26 mouse cellular contexts compared by ENCODE assay signal in the genomic region with DNA sequence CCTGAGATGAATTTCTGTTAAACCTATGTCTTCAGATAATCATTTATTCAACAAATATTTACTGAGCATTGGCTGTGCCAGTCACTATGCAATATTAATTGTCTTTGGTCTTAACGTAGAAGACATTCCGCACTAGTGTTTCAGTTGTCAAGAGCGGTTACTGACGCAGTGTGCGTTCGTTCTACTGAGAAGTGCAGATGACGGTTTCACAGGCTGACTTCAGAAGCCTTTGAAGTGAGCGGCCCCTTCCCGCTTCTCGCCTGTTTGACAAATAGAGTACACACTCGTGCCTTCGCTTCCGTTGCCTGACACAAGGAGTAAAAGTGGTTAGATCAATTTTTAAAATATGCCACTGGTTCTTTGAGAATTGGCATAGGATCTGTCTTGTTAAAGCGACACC.
DNase-seq lines count a peak whose midpoint lies in the region; ATAC-seq and TF ChIP-seq lines count a peak whose summit lies in the region.
"Had no signal": no experiment of that assay in that cellular context is flagged by ENCODE, and none has a peak within 500 bp of the region (broad histone marks: within the 10 kb centered on the region; RNA-seq: fewer than 3 reads in every experiment).

No protein-coding gene starts in this region.

- H3K4me1 ChIP-seq in intestine, embryonic 15.5 days (replicated peaks): peaks cover 25% of the 10 kb centered on the region
- H3K4me1 ChIP-seq in intestine, embryonic 16.5 days (ENCODE audit: control insufficient read depth, insufficient read depth, low read length): peaks cover 25% of the 10 kb centered on the region
- peaks cover 13% of the 10 kb centered on the region for H3K4me1 ChIP-seq in midbrain, embryonic 13.5 days (replicated peaks)
- no peaks in the 10 kb centered on the region for H3K4me1 ChIP-seq in midbrain, embryonic 11.5 days (ENCODE audit: control insufficient read depth, insufficient read depth, low read length)
- H3K4me1 ChIP-seq in intestine, postnatal 0 days (replicated peaks; ENCODE audit: control insufficient read depth, insufficient read depth, low read length): 0 out of 2 replicates have a peak, but pooled peaks cover 5% of the 10 kb centered on the region
- H3K4me1 ChIP-seq: forebrain, embryonic 15.5 days had no signal

- no peak for TF ChIP-seq CTCF in intestine, postnatal 0 days (IDR thresholded peaks at IDR 0.05; ENCODE audit: low read depth)

- no peak for DNase-seq in midbrain, embryonic 11.5 days (ENCODE audit: low spot score, missing footprints)
- peak; percentile 39 for DNase-seq in retina, embryonic 14.5 days (ENCODE audit: low spot score)
- DNase-seq in left cerebral cortex, postnatal 25 days (ENCODE audit: low spot score in 2 of 2): no peak
- DNase-seq in c-Kit-positive CD71-positive TER-119-positive erythroid progenitor cells, embryonic 14.5 days (ENCODE audit: low spot score): no peak
- DNase-seq: adrenal gland, adult 8-10 months; cerebellum, adult 8-10 months; cerebellum, postnatal 36 days; gastrocnemius, postnatal 10 days; kidney, adult 8-10 months; kidney, postnatal 10 days; left cerebral cortex, postnatal 4 days; thymus, adult 2 months; thymus, postnatal 4 days had no signal

- ATAC-seq in intestine, embryonic 15.5 days: no peak
- ATAC-seq in intestine, embryonic 16.5 days: no peak
- no peak for ATAC-seq in midbrain, embryonic 13.5 days
- ATAC-seq in midbrain, embryonic 11.5 days (ENCODE audit: low FRiP score): no peak
- no peak for ATAC-seq in intestine, postnatal 0 days
- ATAC-seq: activated CD4-positive, CD25-positive, alpha-beta regulatory T cell, adult 4 months; forebrain, embryonic 15.5 days had no signal

- no peak overlapping the region for H3K4me3 ChIP-seq in intestine, embryonic 15.5 days (replicated peaks)
- H3K4me3 ChIP-seq in intestine, embryonic 16.5 days (ENCODE audit: low read length): no peak overlapping the region
- H3K4me3 ChIP-seq in midbrain, embryonic 13.5 days (replicated peaks): no peak overlapping the region
- H3K4me3 ChIP-seq in midbrain, embryonic 11.5 days (ENCODE audit: low read depth, low read length): no peak overlapping the region
- H3K4me3 ChIP-seq in intestine, postnatal 0 days (ENCODE audit: low read depth, low read length): no peak overlapping the region
- H3K4me3 ChIP-seq: embryonic facial prominence, embryonic 15.5 days; forebrain, embryonic 15.5 days; hindbrain, embryonic 10.5 days; left cerebral cortex, adult 2 months; limb, embryonic 15.5 days; liver, embryonic 15.5 days; neural tube, embryonic 12.5 days had no signal

- H3K9ac ChIP-seq in intestine, embryonic 15.5 days: no peak overlapping the region
- no peak overlapping the region for H3K9ac ChIP-seq in intestine, embryonic 16.5 days (ENCODE audit: low read depth, low read length)
- H3K9ac ChIP-seq in midbrain, embryonic 13.5 days (replicated peaks): no peak overlapping the region
- H3K9ac ChIP-seq in midbrain, embryonic 11.5 days (ENCODE audit: low read length): no peak overlapping the region
- no peak overlapping the region for H3K9ac ChIP-seq in intestine, postnatal 0 days (ENCODE audit: low read depth, low read length)
- H3K9ac ChIP-seq: embryonic facial prominence, embryonic 15.5 days; forebrain, embryonic 15.5 days; limb, embryonic 15.5 days; liver, embryonic 15.5 days; neural tube, embryonic 12.5 days had no signal

- H3K27ac ChIP-seq in intestine, embryonic 15.5 days: no peak overlapping the region
- H3K27ac ChIP-seq in intestine, embryonic 16.5 days (ENCODE audit: low read length): no peak overlapping the region
- no peak overlapping the region for H3K27ac ChIP-seq in midbrain, embryonic 13.5 days
- no peak overlapping the region for H3K27ac ChIP-seq in midbrain, embryonic 11.5 days (ENCODE audit: low read depth, low read length)
- H3K27ac ChIP-seq in intestine, postnatal 0 days (ENCODE audit: low read depth, low read length): no peak overlapping the region
- H3K27ac ChIP-seq: embryonic facial prominence, embryonic 15.5 days; forebrain, embryonic 15.5 days; hindbrain, embryonic 10.5 days; left cerebral cortex, adult 2 months; limb, embryonic 15.5 days; liver, embryonic 15.5 days; neural tube, embryonic 12.5 days had no signal

- intact Hi-C loops in left cerebral cortex, postnatal 25 days (cut with DNase I): no loop called here

- H3K27me3 ChIP-seq in intestine, embryonic 15.5 days (replicated peaks): no peaks in the 10 kb centered on the region
- H3K27me3 ChIP-seq in intestine, embryonic 16.5 days (replicated peaks; ENCODE audit: control insufficient read depth, insufficient read depth, low read length): no peaks in the 10 kb centered on the region
- H3K27me3 ChIP-seq in midbrain, embryonic 13.5 days: no peaks in the 10 kb centered on the region
- no peaks in the 10 kb centered on the region for H3K27me3 ChIP-seq in midbrain, embryonic 11.5 days (ENCODE audit: control insufficient read depth, insufficient read depth, low read length)
- no peaks in the 10 kb centered on the region for H3K27me3 ChIP-seq in intestine, postnatal 0 days (replicated peaks; ENCODE audit: control insufficient read depth, insufficient read depth, low read length)
- H3K27me3 ChIP-seq: embryonic facial prominence, embryonic 15.5 days; forebrain, embryonic 15.5 days; limb, embryonic 15.5 days; liver, embryonic 15.5 days; neural tube, embryonic 12.5 days had no signal

- WGBS in intestine, embryonic 15.5 days: 46% methylated on average over 14 of the region's 14 CpGs
- 53% methylated on average over 14 of the region's 14 CpGs for WGBS in intestine, embryonic 16.5 days
- WGBS in midbrain, embryonic 13.5 days: 70% methylated on average over 14 of the region's 14 CpGs
- WGBS in midbrain, embryonic 11.5 days: 80% methylated on average over 14 of the region's 14 CpGs
- 43% methylated on average over 14 of the region's 14 CpGs for WGBS in intestine, postnatal 0 days

- no peaks in the 10 kb centered on the region for H3K9me3 ChIP-seq in intestine, embryonic 15.5 days
- no peaks in the 10 kb centered on the region for H3K9me3 ChIP-seq in intestine, embryonic 16.5 days (ENCODE audit: control insufficient read depth, low read length)
- no peaks in the 10 kb centered on the region for H3K9me3 ChIP-seq in midbrain, embryonic 13.5 days
- no peaks in the 10 kb centered on the region for H3K9me3 ChIP-seq in midbrain, embryonic 11.5 days (ENCODE audit: control insufficient read depth, low read length)
- no peaks in the 10 kb centered on the region for H3K9me3 ChIP-seq in intestine, postnatal 0 days (ENCODE audit: control insufficient read depth)
- H3K9me3 ChIP-seq: embryonic facial prominence, embryonic 15.5 days; forebrain, embryonic 15.5 days; hindbrain, embryonic 10.5 days; limb, embryonic 15.5 days; liver, embryonic 15.5 days; neural tube, embryonic 12.5 days had no signal

- H3K4me2 ChIP-seq in intestine, embryonic 15.5 days (replicated peaks): 0 out of 2 replicates have a peak overlapping the region, but pooled peaks have one; percentile 7
- no peak overlapping the region for H3K4me2 ChIP-seq in intestine, embryonic 16.5 days (ENCODE audit: low read depth, low read length)
- H3K4me2 ChIP-seq in midbrain, embryonic 13.5 days (replicated peaks): 0 out of 2 replicates have a peak overlapping the region, but pooled peaks have one; percentile 11
- no peak overlapping the region for H3K4me2 ChIP-seq in midbrain, embryonic 11.5 days
- peak overlapping the region; percentile 30; the same call in 1 of the 2 replicates for H3K4me2 ChIP-seq in intestine, postnatal 0 days (replicated peaks; ENCODE audit: low read depth)
- H3K4me2 ChIP-seq: embryonic facial prominence, embryonic 15.5 days; forebrain, embryonic 15.5 days; heart, embryonic 11.5 days; limb, embryonic 15.5 days; liver, embryonic 15.5 days; neural tube, embryonic 12.5 days had no signal

- H3K36me3 ChIP-seq in intestine, embryonic 15.5 days: no peaks in the 10 kb centered on the region
- no peaks in the 10 kb centered on the region for H3K36me3 ChIP-seq in intestine, embryonic 16.5 days (ENCODE audit: control insufficient read depth, insufficient read depth, low read length)
- no peaks in the 10 kb centered on the region for H3K36me3 ChIP-seq in midbrain, embryonic 13.5 days
- H3K36me3 ChIP-seq in midbrain, embryonic 11.5 days (ENCODE audit: control insufficient read depth, insufficient read depth, low read length): no peaks in the 10 kb centered on the region
- peaks cover 6% of the 10 kb centered on the region; the same call in 1 of the 2 replicates for H3K36me3 ChIP-seq in intestine, postnatal 0 days (ENCODE audit: control insufficient read depth, insufficient read depth)
- H3K36me3 ChIP-seq: embryonic facial prominence, embryonic 15.5 days; forebrain, embryonic 15.5 days; liver, embryonic 15.5 days; neural tube, embryonic 12.5 days had no signal

Comparison
In these comparisons a context has a peak if more than half of its experiments do, and no peak if none do; other contexts are left out.
1. H3K4me2 ChIP-seq: peak in intestine, embryonic 15.5 days (single experiment), midbrain, embryonic 13.5 days (single experiment) and intestine, postnatal 0 days (single experiment); none in intestine, embryonic 16.5 days (single experiment) and midbrain, embryonic 11.5 days (single experiment).